Mouse (Mus musculus) E14TG2a.4 (cell line): ENCODE measurements around the gene Slc38a8.

Source experiments
- CTCF ChIP-seq: conservative IDR thresholded peaks from 2 replicates; pipeline ENCODE4 v1.5.1; 2014; ENCODE audit warnings: low read length
- NANOG ChIP-seq: IDR thresholded peaks from 2 replicates; pipeline ENCODE4 v1.6.1; 2014; ENCODE audit warnings: borderline replicate concordance, low read length, mixed read lengths

- TF ChIP-seq CTCF: no peak
- no peak for TF ChIP-seq NANOG
Observed at GRCm38 (mm10) chr8:119502111-119502510, 613 bp upstream of the Slc38a8 start.
